Mouse (Mus musculus) spleen, postnatal 14 days (tissue): ENCODE results near the gene Tmod1.

Source experiments
- DNase-seq, 2 experiments: peaks; one replicate each; pipeline ENCODE4 v3.0.0; 2021 to 2022; ENCODE audit warnings: low spot score in 2 of 2

Tmod1 gene

GRCm38 (mm10) chr4:46053323-46054107, 14.8 kb downstream of the Tmod1 start:
- no peak for DNase-seq

DNA sequence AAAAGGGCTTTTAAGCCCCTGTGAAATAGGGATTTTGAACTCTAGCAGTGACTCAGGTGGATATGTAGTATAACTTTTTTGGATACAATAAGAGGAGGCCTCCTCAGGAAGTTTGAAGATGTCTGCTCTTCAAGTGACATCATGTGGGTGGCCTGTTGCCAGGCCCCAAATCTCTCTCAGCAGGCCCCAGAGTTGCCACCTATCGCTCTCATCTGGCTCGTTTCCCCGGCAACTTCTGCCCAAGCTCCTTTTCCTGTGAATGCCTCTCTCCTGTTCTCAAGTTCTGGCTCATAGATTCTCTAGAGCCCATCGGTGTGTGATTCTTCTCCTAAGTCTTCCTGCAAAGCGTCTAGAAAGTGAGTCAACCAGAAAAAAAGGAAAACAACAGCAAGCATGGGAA, 17.4 kb downstream of the Tmod1 start:
- no peak for DNase-seq

- no peak for DNase-seq
These were observed 22.7 kb downstream of the Tmod1 start for GRCm38 (mm10) chr4:46061259-46061962.

- no peak for DNase-seq
These were observed 25.1 kb downstream of the Tmod1 start for GRCm38 (mm10) chr4:46063841-46064240.

GRCm38 (mm10) chr4:46064263-46064662, 25.5 kb downstream of the Tmod1 start:
- DNase-seq: no peak

DNA sequence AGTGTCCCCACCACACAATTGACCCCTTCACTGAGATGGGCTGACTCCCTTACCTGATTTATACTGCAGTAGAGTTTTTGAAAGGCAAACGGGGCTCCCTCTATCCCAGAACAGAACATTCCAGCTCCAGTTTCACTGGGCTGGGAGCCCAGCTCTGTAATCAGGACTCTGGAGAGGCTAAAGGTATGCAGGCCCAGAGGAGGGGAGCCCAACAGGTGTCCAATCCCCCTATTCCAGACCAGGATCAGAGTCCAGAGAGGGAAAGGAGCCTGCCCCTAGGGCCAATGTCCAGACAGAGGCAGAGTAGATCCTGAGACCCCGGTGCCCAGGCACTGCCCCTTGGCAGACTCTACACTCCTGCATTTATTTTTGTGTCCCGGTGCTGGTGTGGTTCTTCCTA, 26.2 kb downstream of the Tmod1 start:
- DNase-seq: no peak

DNA sequence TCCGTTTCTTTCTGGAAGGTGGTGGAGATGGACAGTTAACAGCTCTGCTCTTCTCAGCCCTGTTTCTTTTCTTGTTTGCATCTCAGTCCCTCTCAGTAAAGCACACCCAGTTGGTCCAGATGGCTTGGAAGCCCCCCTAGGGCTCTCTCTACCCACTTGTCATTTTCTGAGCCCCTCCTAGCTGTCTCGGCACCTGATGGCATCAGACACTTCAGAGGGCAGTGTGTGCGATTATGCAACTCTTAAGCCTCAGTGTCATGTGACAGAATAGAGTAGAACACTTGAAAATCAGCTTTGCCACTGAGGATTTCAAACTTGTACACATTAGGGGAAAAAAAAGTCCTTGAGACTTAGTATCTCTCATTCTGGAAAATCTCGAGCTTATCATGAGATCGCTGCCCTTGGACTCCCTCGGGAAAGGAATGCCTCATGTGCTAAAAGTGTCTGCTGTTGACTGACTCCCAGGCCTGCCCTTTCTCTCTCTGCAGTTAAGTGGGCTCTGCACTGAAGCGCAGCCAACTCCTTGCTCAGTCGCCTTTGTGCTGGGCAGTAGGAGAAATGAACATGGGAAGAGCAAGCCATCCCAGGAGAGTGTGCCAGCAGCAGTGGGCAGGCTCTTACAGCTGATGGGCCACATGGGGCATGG, 27.1 kb downstream of the Tmod1 start:
- no peak for DNase-seq

- no peak for DNase-seq
These were observed 29.3 kb downstream of the Tmod1 start for GRCm38 (mm10) chr4:46068060-46068459.

DNA sequence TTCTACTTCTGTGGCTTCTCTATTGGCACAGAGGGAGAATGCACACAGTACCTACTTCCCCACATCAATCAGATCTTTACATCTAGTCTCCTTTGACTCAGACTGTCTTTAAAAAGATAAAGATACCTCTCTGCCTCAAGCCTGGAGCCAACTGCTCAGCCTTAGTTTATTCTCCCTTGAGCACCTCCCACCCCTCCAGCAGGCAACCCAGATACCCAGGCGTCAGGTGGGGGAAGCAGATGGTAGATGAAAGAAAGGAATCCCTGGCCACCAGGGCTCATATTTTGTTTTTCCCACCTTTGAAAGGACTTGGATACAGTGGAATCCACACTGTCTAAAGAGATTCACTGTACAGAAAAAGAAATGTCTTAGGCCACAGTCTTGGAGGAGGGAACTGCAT, 29.8 kb downstream of the Tmod1 start:
- no peak for DNase-seq

DNA sequence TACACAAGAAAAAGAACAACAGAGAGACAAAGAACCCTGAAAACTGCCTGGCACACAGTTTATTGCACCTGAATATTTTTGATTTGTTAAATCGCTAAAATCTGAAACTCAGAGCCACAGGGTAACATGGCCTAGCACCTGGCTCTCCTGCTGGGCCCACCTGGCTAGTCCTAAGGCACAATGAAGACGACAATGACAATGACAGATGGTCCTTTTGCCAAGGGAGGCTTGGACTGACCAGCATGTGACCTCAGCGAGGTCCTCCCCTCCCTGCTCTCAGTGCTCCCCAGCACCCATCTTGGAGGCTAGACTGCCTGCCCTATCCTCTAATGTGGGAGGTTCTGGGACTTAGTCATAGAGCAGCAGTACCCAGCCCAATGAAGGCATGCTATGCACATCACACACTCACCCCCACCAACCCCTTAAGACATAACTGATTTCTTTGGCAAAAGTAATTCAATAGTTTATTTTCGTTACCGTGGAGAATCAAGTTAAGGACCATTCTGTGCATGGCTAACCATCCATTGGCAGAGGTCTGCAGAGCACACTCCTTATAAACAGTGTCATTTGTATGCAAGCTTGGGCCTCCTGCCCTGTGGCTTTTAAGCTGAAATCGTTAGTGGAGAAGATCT, 31.2 kb downstream of the Tmod1 start:
- no peak for DNase-seq

DNA sequence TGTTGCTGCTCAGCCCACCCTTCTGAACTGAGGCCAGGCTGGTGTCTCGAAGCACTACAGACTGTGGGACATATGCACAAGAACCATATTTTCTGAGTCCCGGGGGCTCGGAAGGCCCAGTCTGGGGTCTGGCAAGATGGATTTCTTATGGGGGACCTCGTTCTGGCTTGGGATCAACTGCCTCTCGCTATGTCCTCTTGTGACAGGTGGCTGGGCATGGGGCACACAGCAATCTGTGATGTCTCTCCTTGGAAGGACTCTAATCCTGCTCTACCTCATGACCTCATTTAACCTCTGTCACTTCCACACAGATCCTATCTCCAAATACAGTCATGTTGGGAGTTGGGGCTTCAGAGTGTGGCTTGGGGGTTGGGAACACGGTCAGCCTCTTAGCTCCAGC, 33.9 kb downstream of the Tmod1 start:
- no peak for DNase-seq

GRCm38 (mm10) chr4:46073736-46074135, 35.0 kb downstream of the Tmod1 start:
- no peak for DNase-seq

DNA sequence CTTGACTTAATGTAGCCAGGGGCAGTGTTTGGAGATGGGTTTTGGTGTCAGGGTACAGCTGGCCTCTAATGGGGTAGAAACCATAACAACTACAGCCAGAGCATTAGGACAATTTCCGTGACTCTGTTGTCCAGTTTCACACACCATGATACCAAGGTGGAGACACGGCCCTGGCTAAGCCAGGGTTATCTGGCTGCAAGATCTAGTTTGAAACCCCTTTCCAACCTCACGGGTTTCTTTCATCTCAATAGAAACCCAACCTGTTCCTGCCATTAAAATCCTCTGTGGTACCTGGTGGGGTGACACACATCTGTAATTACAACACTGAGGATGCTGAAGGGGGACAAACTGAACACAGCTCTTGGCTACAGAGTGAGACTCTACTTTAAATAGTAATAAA, 36.9 kb downstream of the Tmod1 start:
- no peak for DNase-seq

DNA sequence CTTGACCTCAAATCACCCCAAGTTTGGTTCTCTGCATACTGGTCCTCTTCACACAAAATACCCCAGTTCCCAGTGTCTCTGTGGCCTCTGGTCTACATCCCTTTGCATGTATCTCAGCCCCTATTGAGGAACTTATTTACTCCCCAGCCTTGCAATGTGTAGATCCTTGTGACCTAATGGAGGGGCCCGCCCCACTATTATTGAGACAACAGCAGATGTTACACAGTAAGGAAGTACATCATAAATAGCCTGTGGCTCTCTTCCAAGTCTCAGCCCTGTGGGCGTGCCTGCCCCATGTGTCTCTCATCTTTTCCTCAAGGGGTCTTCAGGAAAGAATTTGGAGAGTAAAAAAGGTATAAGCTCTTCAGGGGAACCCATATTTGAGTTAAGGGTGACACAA, 38.2 kb downstream of the Tmod1 start:
- DNase-seq: no peak

DNA sequence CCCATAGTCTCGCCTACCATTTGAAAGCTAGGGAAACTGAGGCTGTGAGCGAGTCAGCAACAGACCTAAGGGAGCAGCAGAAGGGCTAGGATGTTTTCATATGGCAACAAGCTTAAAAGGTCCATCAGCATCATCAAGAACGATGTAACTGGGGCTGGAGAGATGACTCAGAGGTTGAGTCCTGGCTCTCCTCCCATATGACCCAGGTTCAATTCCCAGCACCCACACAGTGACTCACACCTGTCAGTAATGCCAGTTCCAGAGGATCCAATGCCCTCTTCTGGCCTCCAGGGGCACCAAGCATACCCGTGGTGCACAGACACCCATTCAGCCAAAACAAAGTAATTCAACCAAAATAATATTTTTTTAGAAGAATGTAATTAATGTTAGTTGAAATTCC, 41.5 kb downstream of the Tmod1 start:
- no peak for DNase-seq

DNA sequence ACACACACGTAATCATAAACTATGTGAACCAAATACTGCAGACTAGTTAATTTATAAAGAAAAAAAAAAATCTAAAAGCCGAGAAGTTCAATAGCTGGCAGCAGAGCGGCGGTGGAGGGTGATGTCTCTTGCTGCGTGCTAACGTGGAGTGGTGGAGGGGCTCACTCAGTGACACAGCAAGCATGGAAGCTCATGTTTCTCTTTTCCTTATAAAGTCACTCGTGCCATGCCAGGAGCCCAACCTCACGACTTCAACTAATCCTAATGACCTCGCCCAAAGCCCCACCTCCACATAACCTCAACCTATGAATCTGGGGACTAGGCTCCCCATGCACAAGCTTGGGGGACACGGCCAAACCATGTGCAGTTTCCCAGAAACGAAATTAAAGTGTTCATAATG, 43.8 kb downstream of the Tmod1 start:
- no peak for DNase-seq

GRCm38 (mm10) chr4:46084416-46085172, 45.9 kb downstream of the Tmod1 start:
- DNase-seq: no peak

- DNase-seq: no peak
These were observed 46.6 kb downstream of the Tmod1 start for GRCm38 (mm10) chr4:46085223-46085811.

DNA sequence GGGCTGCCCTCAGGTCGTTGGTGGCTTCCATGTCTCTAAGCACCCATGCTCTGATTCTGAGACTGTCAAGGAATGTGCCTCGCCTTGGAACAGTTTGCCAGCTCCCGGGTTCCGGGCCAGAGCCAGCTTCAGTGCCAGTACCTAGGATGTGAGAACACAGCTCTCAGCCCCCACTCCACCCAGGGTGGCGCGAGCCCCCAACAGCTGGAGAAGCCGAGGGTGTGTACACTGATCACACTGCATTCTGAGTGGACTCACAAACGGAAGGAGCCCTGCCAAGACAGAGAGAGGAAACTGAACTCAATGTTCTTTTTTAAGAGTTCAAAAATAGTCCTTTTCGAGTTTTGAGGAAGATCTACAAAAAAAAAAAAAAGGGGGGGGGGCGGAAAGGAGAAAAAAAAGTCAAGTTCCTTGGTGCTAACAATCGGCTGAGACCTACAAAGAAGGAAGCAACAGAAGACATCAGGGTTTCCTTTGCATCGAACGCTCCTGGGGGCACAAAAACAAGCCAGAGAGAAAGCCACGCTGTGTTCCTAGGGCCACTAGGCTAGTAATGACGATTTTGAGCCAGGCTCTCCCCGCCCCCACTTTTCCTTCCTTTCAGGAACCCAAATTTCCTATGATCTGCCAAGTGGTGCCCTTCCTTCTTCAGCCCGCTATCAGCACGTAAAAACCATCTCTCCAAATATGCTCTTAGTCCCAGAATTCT, 48.1 kb downstream of the Tmod1 start:
- DNase-seq: no peak

DNA sequence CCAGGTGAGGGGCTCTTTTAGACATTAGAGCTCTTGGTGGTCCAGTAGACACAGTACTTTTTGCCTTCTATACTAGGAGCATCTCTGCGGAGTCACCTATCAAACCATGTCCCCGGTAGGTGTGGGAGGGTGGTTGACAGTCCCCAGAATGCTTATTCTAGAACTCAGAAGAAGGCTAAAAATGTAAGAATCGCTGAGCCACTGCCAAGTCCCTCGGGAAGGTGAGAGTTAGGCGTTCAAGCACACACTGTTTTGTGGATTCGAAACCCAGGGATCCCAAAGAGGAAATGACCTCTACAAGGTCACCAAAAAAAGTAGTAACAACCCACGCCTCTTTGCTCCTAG, 48.7 kb downstream of the Tmod1 start:
- DNase-seq: no peak

GRCm38 (mm10) chr4:46087852-46088251, 49.1 kb downstream of the Tmod1 start:
- DNase-seq: no peak
